Mouse (Mus musculus) neural tube, embryonic 11.5 days (tissue): ENCODE results near the gene Fcmr. TPM values are rescaled to one million over a fixed set of nuclear protein-coding genes. Genes with fewer than 3 reads are reported as not detected.

Experiments
- ATAC-seq: fragments of 200-750 bp; cut with Nextera tagmentation; 2 replicates; pipeline ENCODE4 v1.8.0; 2017; ENCODE audit warnings: moderate number of reproducible peaks, mild to moderate bottlenecking, moderate TSS enrichment, moderate library complexity; ENCODE audit not compliant: insufficient read depth, low FRiP score, low TSS enrichment
- DNase-seq: peaks from one replicate; pipeline ENCODE4 v3.0.0-alpha.2; 2015; ENCODE audit warnings: low spot score
- H3K27ac ChIP-seq: fragments of 300-500 bp; sonication (generic); 2 replicates; pipeline ENCODE4 v1.5.1; 2014; ENCODE audit warnings: low read depth, mild to moderate bottlenecking, low read length
- H3K27me3 ChIP-seq: fragments of 300-500 bp; sonication (generic); 2 replicates; pipeline ENCODE4 v1.6.1; 2014; ENCODE audit warnings: mild to moderate bottlenecking, low read length, mixed read lengths; ENCODE audit not compliant: control insufficient read depth, insufficient read depth
- H3K36me3 ChIP-seq: fragments of 300-500 bp; sonication (generic); 2 replicates; pipeline ENCODE4 v1.6.1; 2014; ENCODE audit warnings: mild to moderate bottlenecking, low read length, moderate library complexity, mixed read lengths; ENCODE audit not compliant: control insufficient read depth, insufficient read depth
- H3K4me1 ChIP-seq: fragments of 300-500 bp; sonication (generic); 2 replicates; pipeline ENCODE4 v1.6.1; 2014; ENCODE audit warnings: low read length, mixed read lengths; ENCODE audit not compliant: control insufficient read depth, insufficient read depth
- H3K4me2 ChIP-seq: fragments of 300-500 bp; sonication (generic); 2 replicates; pipeline ENCODE4 v1.6.1; 2014; ENCODE audit warnings: low read depth, mild to moderate bottlenecking, moderate library complexity
- H3K4me3 ChIP-seq: fragments of 300-500 bp; sonication (generic); 2 replicates; pipeline ENCODE4 v1.5.1; 2014; ENCODE audit warnings: low read depth, low read length
- H3K9ac ChIP-seq: fragments of 300-500 bp; sonication (generic); 2 replicates; pipeline ENCODE4 v1.6.1; 2014; ENCODE audit warnings: mild to moderate bottlenecking, low read length
- H3K9me3 ChIP-seq: fragments of 300-500 bp; sonication (generic); 2 replicates; pipeline ENCODE4 v1.6.1; 2016; ENCODE audit warnings: low read length; ENCODE audit not compliant: control insufficient read depth
- WGBS: fragments of 180-500 bp; shearing (Covaris S2); extraction: QIAGEN DNeasy Blood & Tissue Kit; methylation state at CpG from one replicate; pipeline ENCODE4 v1.1.7; 2014; 5-methylcytosine and 5-hydroxymethylcytosine counted together
- polyA plus RNA-seq: library from polyadenylated mRNA; unstranded; fragments of >200 nt; fragmentation: Nextera tagmentation; extraction: Ambion mirVana; gene quantifications from 2 replicates; pipeline ENCODE4 v1.2.1, GENCODE M21; 2014

The Fcmr gene
- polyA plus RNA-seq, 1 experiment from 2014 or later = not detected

GRCm38 (mm10) chr1:130877889-130878614 is 12.6 kb downstream of the Fcmr start:
- Histone ChIP-seq H3K4me3 (peak overlapping the region; percentile 33), H3K9ac (peak overlapping the region; percentile 39; the same call in 1 of the 2 replicates), H3K9me3 (no peaks in the 10 kb centered on the region), H3K36me3 (no peaks in the 10 kb centered on the region), H3K4me2 (peak overlapping the region; percentile 68), H3K27me3 (peaks cover 14% of the 10 kb centered on the region; the same call in 1 of the 2 replicates), H3K4me1 (no peaks in the 10 kb centered on the region), H3K27ac (no peak overlapping the region)
- DNase-seq = peak; percentile 49
- WGBS = 2% methylated on average over 43 of the region's 43 CpGs
- peak; percentile 56; the same call in 1 of the 2 replicates for ATAC-seq

GRCm38 (mm10) chr1:130879927-130880326 is 14.5 kb downstream of the Fcmr start:
- Histone ChIP-seq H3K4me2 (no peak overlapping the region), H3K36me3 (no peaks in the 10 kb centered on the region), H3K4me3 (no peak overlapping the region), H3K9ac (no peak overlapping the region), H3K27ac (no peak overlapping the region), H3K27me3 (peaks cover 14% of the 10 kb centered on the region; the same call in 1 of the 2 replicates), H3K4me1 (no peaks in the 10 kb centered on the region), H3K9me3 (no peaks in the 10 kb centered on the region)
- ATAC-seq = no peak
- DNase-seq = no peak
- 94% methylated on average over 7 of the region's 7 CpGs for WGBS

- no peak overlapping the region for H3K4me3 ChIP-seq
- no peak overlapping the region for H3K27ac ChIP-seq
- WGBS = 87% methylated on average over 4 of the region's 4 CpGs
- H3K4me1 ChIP-seq = no peaks in the 10 kb centered on the region
- no peak overlapping the region for H3K9ac ChIP-seq
- H3K27me3 ChIP-seq = 0 out of 2 replicates have a peak, but pooled peaks cover 4% of the 10 kb centered on the region
- no peak for ATAC-seq
- no peak overlapping the region for H3K4me2 ChIP-seq
- DNase-seq = no peak
- no peaks in the 10 kb centered on the region for H3K9me3 ChIP-seq
- no peaks in the 10 kb centered on the region for H3K36me3 ChIP-seq
These were observed 17.7 kb downstream of the Fcmr start for GRCm38 (mm10) chr1:130883146-130883545.

GRCm38 (mm10) chr1:130887354-130887753 is 21.9 kb downstream of the Fcmr start, which contains the start of gene Il24:
Gene Il24, minus strand, starts transcription at chr1:130887454.
- no peaks in the 10 kb centered on the region for H3K27me3 ChIP-seq
- no peak within 1 kb of the TSS for H3K9ac ChIP-seq
- H3K4me3 ChIP-seq = no peak within 1 kb of the TSS
- no peak within 1 kb of the TSS for H3K27ac ChIP-seq
- DNase-seq = no peak
- no peak for ATAC-seq
- no peaks in the 10 kb centered on the region for H3K9me3 ChIP-seq
- no peaks in the 10 kb centered on the region for H3K36me3 ChIP-seq
- H3K4me1 ChIP-seq = no peaks in the 10 kb centered on the region
- no peak within 1 kb of the TSS for H3K4me2 ChIP-seq

- ATAC-seq (no peak), DNase-seq (no peak)
- H3K9me3 ChIP-seq = no peaks in the 10 kb centered on the region
- no peaks in the 10 kb centered on the region for H3K36me3 ChIP-seq
- H3K4me3 ChIP-seq = no peak overlapping the region
- no peak overlapping the region for H3K27ac ChIP-seq
- H3K4me1 ChIP-seq = no peaks in the 10 kb centered on the region
- no peak overlapping the region for H3K4me2 ChIP-seq
- no peak overlapping the region for H3K9ac ChIP-seq
- 82% methylated on average over 1 of the region's 1 CpGs for whole genome bisulfite sequencing
- H3K27me3 ChIP-seq = no peaks in the 10 kb centered on the region
These were observed 27.0 kb downstream of the Fcmr start for GRCm38 (mm10) chr1:130892446-130892845.

- Histone ChIP-seq H3K36me3 (no peaks in the 10 kb centered on the region), H3K4me3 (no peak overlapping the region), H3K9ac (no peak overlapping the region), H3K27me3 (no peaks in the 10 kb centered on the region), H3K4me2 (no peak overlapping the region), H3K27ac (no peak overlapping the region), H3K4me1 (no peaks in the 10 kb centered on the region), H3K9me3 (no peaks in the 10 kb centered on the region)
- WGBS = 71% methylated on average over 9 of the region's 9 CpGs
- DNase-seq (no peak), ATAC-seq (no peak)
These were observed 28.0 kb downstream of the Fcmr start for GRCm38 (mm10) chr1:130893329-130894040.

GRCm38 (mm10) chr1:130894468-130894867 is 29.0 kb downstream of the Fcmr start:
- DNase-seq (no peak), ATAC-seq (no peak)
- no peaks in the 10 kb centered on the region for H3K4me1 ChIP-seq
- WGBS = 74% methylated on average over 6 of the region's 6 CpGs
- H3K36me3 ChIP-seq = no peaks in the 10 kb centered on the region
- no peaks in the 10 kb centered on the region for H3K27me3 ChIP-seq
- H3K9me3 ChIP-seq = no peaks in the 10 kb centered on the region
- H3K4me2 ChIP-seq = no peak overlapping the region
- no peak overlapping the region for H3K4me3 ChIP-seq
- no peak overlapping the region for H3K9ac ChIP-seq
- no peak overlapping the region for H3K27ac ChIP-seq

GRCm38 (mm10) chr1:130902505-130902904 is 37.0 kb downstream of the Fcmr start:
- Histone ChIP-seq H3K27me3 (no peaks in the 10 kb centered on the region), H3K4me3 (no peak overlapping the region), H3K27ac (no peak overlapping the region), H3K36me3 (no peaks in the 10 kb centered on the region), H3K4me1 (no peaks in the 10 kb centered on the region), H3K9me3 (no peaks in the 10 kb centered on the region), H3K9ac (no peak overlapping the region), H3K4me2 (no peak overlapping the region)
- DNase-seq = no peak
- ATAC-seq = no peak
- WGBS = 86% methylated on average over 7 of the region's 7 CpGs
